Mouse (Mus musculus) intestine, embryonic 14.5 days (tissue): ENCODE data around the gene Srrm3. TPM values are rescaled to one million over a fixed set of nuclear protein-coding genes. Genes with fewer than 3 reads are reported as not detected.

Experiments
- ATAC-seq: fragments of 200-750 bp; cut with Nextera tagmentation; replicated peaks from 2 replicates; pipeline ENCODE4 v1.8.0; 2017; ENCODE audit warnings: low read depth, moderate number of reproducible peaks, moderate TSS enrichment, moderate library complexity; ENCODE audit not compliant: low FRiP score, low TSS enrichment
- DNase-seq: peaks from one replicate; pipeline ENCODE4 v3.0.0-alpha.2; 2018; ENCODE audit warnings: low spot score
- H3K27ac ChIP-seq: fragments of 300-500 bp; sonication (generic); 2 replicates; pipeline ENCODE4 v1.5.1; 2014; ENCODE audit warnings: low read depth, mild to moderate bottlenecking, control low read depth
- H3K27me3 ChIP-seq: fragments of 300-500 bp; sonication (generic); replicated peaks from 2 replicates; pipeline ENCODE4 v1.6.1; 2014; ENCODE audit warnings: low read length, control low read depth; ENCODE audit not compliant: control insufficient read depth, insufficient read depth
- H3K36me3 ChIP-seq: fragments of 300-500 bp; sonication (generic); 2 replicates; pipeline ENCODE4 v1.6.1; 2014; ENCODE audit warnings: low read length, control low read depth; ENCODE audit not compliant: control insufficient read depth, insufficient read depth
- H3K4me1 ChIP-seq: fragments of 300-500 bp; sonication (generic); replicated peaks from 2 replicates; pipeline ENCODE4 v1.6.1; 2014; ENCODE audit warnings: low read length, control low read depth, mixed read lengths; ENCODE audit not compliant: control insufficient read depth, insufficient read depth
- H3K4me2 ChIP-seq: fragments of 300-500 bp; sonication (generic); 2 replicates; pipeline ENCODE4 v1.6.1; 2014; ENCODE audit warnings: low read length
- H3K4me3 ChIP-seq: fragments of 300-500 bp; sonication (generic); 2 replicates; pipeline ENCODE4 v1.5.1; 2014; ENCODE audit warnings: low read depth, low read length, control low read depth, mixed read lengths
- H3K9ac ChIP-seq: fragments of 300-500 bp; sonication (generic); 2 replicates; pipeline ENCODE4 v1.6.1; 2014; ENCODE audit warnings: mild to moderate bottlenecking, low read length
- H3K9me3 ChIP-seq: fragments of 300-500 bp; sonication (generic); 2 replicates; pipeline ENCODE4 v1.6.1; 2016; ENCODE audit warnings: low read length, control low read depth; ENCODE audit not compliant: control insufficient read depth
- WGBS: fragments of 180-500 bp; shearing (Covaris S2); extraction: QIAGEN DNeasy Blood & Tissue Kit; methylation state at CpG from one replicate; pipeline ENCODE4 v1.1.7; 2014; 5-methylcytosine and 5-hydroxymethylcytosine counted together
- microRNA-seq: library from miRNA; unstranded; fragments of <30 nt; microRNA quantifications from one replicate; pipeline ENCODE4, GENCODE M21; 2016
- polyA plus RNA-seq: library from polyadenylated mRNA; unstranded; fragments of >200 nt; fragmentation: Nextera tagmentation; extraction: Ambion mirVana; gene quantifications from 2 replicates; pipeline ENCODE4 v1.2.1, GENCODE M21; 2014

The Srrm3 gene
- polyA plus RNA-seq, 1 experiment from 2014 or later, result 2.7 TPM

GRCm38 (mm10) chr5:135916601-135917000, 109.9 kb downstream of the Srrm3 start:
- Histone ChIP-seq H3K4me1 (no peaks in the 10 kb centered on the region; the same call in 1 of the 2 replicates), H3K36me3 (peaks cover 68% of the 10 kb centered on the region), H3K9me3 (no peaks in the 10 kb centered on the region), H3K9ac (no peak overlapping the region), H3K4me3 (no peak overlapping the region), H3K4me2 (no peak overlapping the region), H3K27ac (no peak overlapping the region), H3K27me3 (no peaks in the 10 kb centered on the region)
- ATAC-seq (no peak), DNase-seq (no peak)
- WGBS, result 87% methylated on average over 3 of the region's 3 CpGs

GRCm38 (mm10) chr5:135917327-135918058, 110.8 kb downstream of the Srrm3 start:
- no peak overlapping the region for H3K27ac ChIP-seq
- H3K4me1 ChIP-seq, result no peaks in the 10 kb centered on the region; the same call in 1 of the 2 replicates
- peaks cover 71% of the 10 kb centered on the region for H3K36me3 ChIP-seq
- H3K4me2 ChIP-seq, result no peak overlapping the region
- H3K27me3 ChIP-seq, result no peaks in the 10 kb centered on the region
- DNase-seq (no peak), ATAC-seq (no peak)
- WGBS, result 93% methylated on average over 8 of the region's 8 CpGs
- no peaks in the 10 kb centered on the region for H3K9me3 ChIP-seq
- no peak overlapping the region for H3K4me3 ChIP-seq
- H3K9ac ChIP-seq, result no peak overlapping the region

GRCm38 (mm10) chr5:135918059-135918437, 111.4 kb downstream of the Srrm3 start:
- Histone ChIP-seq H3K9ac (no peak overlapping the region), H3K27me3 (no peaks in the 10 kb centered on the region), H3K36me3 (peaks cover 76% of the 10 kb centered on the region), H3K27ac (no peak overlapping the region), H3K4me1 (no peaks in the 10 kb centered on the region; the same call in 1 of the 2 replicates), H3K9me3 (no peaks in the 10 kb centered on the region), H3K4me2 (no peak overlapping the region), H3K4me3 (no peak overlapping the region)
- ATAC-seq (no peak), DNase-seq (no peak)
- WGBS, result 93% methylated on average over 5 of the region's 5 CpGs

GRCm38 (mm10) chr5:135918593-135918992, 111.9 kb downstream of the Srrm3 start:
- ATAC-seq (no peak), DNase-seq (no peak)
- H3K9me3 ChIP-seq, result no peaks in the 10 kb centered on the region
- no peaks in the 10 kb centered on the region; the same call in 1 of the 2 replicates for H3K4me1 ChIP-seq
- H3K27me3 ChIP-seq, result no peaks in the 10 kb centered on the region
- H3K27ac ChIP-seq, result no peak overlapping the region
- H3K4me2 ChIP-seq, result no peak overlapping the region
- 96% methylated on average over 5 of the region's 5 CpGs for WGBS
- no peak overlapping the region for H3K4me3 ChIP-seq
- no peak overlapping the region for H3K9ac ChIP-seq
- peaks cover 82% of the 10 kb centered on the region for H3K36me3 ChIP-seq

- H3K27ac ChIP-seq, result no peak overlapping the region
- H3K27me3 ChIP-seq, result no peaks in the 10 kb centered on the region
- 94% methylated on average over 3 of the region's 3 CpGs for WGBS
- no peak for DNase-seq
- no peak for ATAC-seq
- H3K4me2 ChIP-seq, result no peak overlapping the region
- no peak overlapping the region for H3K9ac ChIP-seq
- no peaks in the 10 kb centered on the region; the same call in 1 of the 2 replicates for H3K4me1 ChIP-seq
- no peak overlapping the region for H3K4me3 ChIP-seq
- no peaks in the 10 kb centered on the region for H3K9me3 ChIP-seq
- peaks cover 77% of the 10 kb centered on the region for H3K36me3 ChIP-seq
Measured at GRCm38 (mm10) chr5:135919902-135920301, 113.2 kb downstream of the Srrm3 start.

GRCm38 (mm10) chr5:135923901-135924300, 117.2 kb downstream of the Srrm3 start:
- H3K9ac ChIP-seq, result no peak overlapping the region
- no peak overlapping the region for H3K27ac ChIP-seq
- no peak overlapping the region for H3K4me3 ChIP-seq
- no peaks in the 10 kb centered on the region for H3K9me3 ChIP-seq
- ATAC-seq, result no peak
- H3K36me3 ChIP-seq, result peaks cover 73% of the 10 kb centered on the region
- DNase-seq, result no peak
- no peaks in the 10 kb centered on the region for H3K27me3 ChIP-seq
- 93% methylated on average over 7 of the region's 7 CpGs for WGBS
- H3K4me2 ChIP-seq, result no peak overlapping the region
- no peaks in the 10 kb centered on the region for H3K4me1 ChIP-seq

Small RNA genes within 50 kb of the gene (microRNA-seq; reads per million reads assigned to microRNA genes)
- gene Gm23268, result not detected

Other genes starting within 250 kb of the Srrm3 start
- gene Ccl26, start 243.3 kb upstream of the Srrm3 start, polyA plus RNA-seq, result not detected in 2 replicates
- gene Ccl24, start 233.8 kb upstream of the Srrm3 start, polyA plus RNA-seq, result 13.0 and 16.0 TPM in 2 replicates
- gene Rhbdd2, start 174.3 kb upstream of the Srrm3 start, polyA plus RNA-seq, result 44.5 and 45.1 TPM in 2 replicates
- gene Por, start 136.9 kb upstream of the Srrm3 start, polyA plus RNA-seq, result 57.7 and 66.5 TPM in 2 replicates
- gene Tmem120a, start 62.4 kb upstream of the Srrm3 start, polyA plus RNA-seq, result 40.4 and 40.9 TPM in 2 replicates
- gene Styxl1, start 28.5 kb upstream of the Srrm3 start, polyA plus RNA-seq, result 0.28 TPM in 1 of 2 replicates, not detected in the other
- gene Mdh2, start 28.4 kb upstream of the Srrm3 start, polyA plus RNA-seq, result 597 and 634 TPM in 2 replicates
- gene Hspb1, start 81.0 kb downstream of the Srrm3 start, polyA plus RNA-seq, result 79.9 and 81.7 TPM in 2 replicates
- 93.3 and 95.7 TPM in 2 replicates for gene Ywhag, start 127.7 kb downstream of the Srrm3 start, polyA plus RNA-seq
- gene Ssc4d, start 167.6 kb downstream of the Srrm3 start, polyA plus RNA-seq, result 2.1 and 2.9 TPM in 2 replicates
- gene Zp3, start 173.2 kb downstream of the Srrm3 start, polyA plus RNA-seq, result not detected in 2 replicates
- 23.2 and 24.6 TPM in 2 replicates for gene Dtx2, start 187.9 kb downstream of the Srrm3 start, polyA plus RNA-seq
- 52.1 and 53.5 TPM in 2 replicates for gene Upk3b, start 231.6 kb downstream of the Srrm3 start, polyA plus RNA-seq
- 0.41 and 1.6 TPM in 2 replicates for gene Upk3bl, start 247.6 kb downstream of the Srrm3 start, polyA plus RNA-seq